Mouse (Mus musculus) C2C12 (cell line): ENCODE results near the gene Ttc39b. TPM values are rescaled to one million over a fixed set of nuclear protein-coding genes. Genes with fewer than 3 reads are reported as not detected.

ENCODE experiments used
- H3K27me3 ChIP-seq: one replicate; pipeline ENCODE4 v1.6.1; 2011; ENCODE audit not compliant: control insufficient read depth, insufficient read depth, insufficient read length
- H3K36me3 ChIP-seq: one replicate; pipeline ENCODE4 v1.6.1; 2011; ENCODE audit not compliant: control insufficient read depth, insufficient read depth
- H3K4me3 ChIP-seq: one replicate; pipeline ENCODE4 v1.5.1; 2011; ENCODE audit warnings: mild to moderate bottlenecking, control low read depth; ENCODE audit not compliant: poor library complexity, insufficient read depth, severe bottlenecking
- H3K79me2 ChIP-seq: one replicate; pipeline ENCODE4 v1.6.1; 2011; ENCODE audit not compliant: control insufficient read depth, insufficient read depth
- H3K79me3 ChIP-seq: one replicate; pipeline ENCODE4 v1.6.1; 2011; ENCODE audit warnings: low read depth, control low read depth
- H3ac ChIP-seq: one replicate; pipeline ENCODE3; 2011; ENCODE audit warnings: low read depth; ENCODE audit not compliant: control insufficient read depth, insufficient read length
- CEBPB ChIP-seq: IDR thresholded peaks from one replicate; pipeline ENCODE4 v1.6.1; 2011; ENCODE audit warnings: low read depth, mild to moderate bottlenecking, control low read depth, moderate library complexity
- CTCF ChIP-seq: IDR thresholded peaks from one replicate; pipeline ENCODE4 v1.5.1; 2011; ENCODE audit not compliant: control insufficient read depth, insufficient read depth, insufficient read length
- FOSL1 ChIP-seq: IDR thresholded peaks from one replicate; pipeline ENCODE4 v1.8.0; 2011; ENCODE audit warnings: mild to moderate bottlenecking, low read length; ENCODE audit not compliant: poor library complexity, insufficient read depth, severe bottlenecking
- MAX ChIP-seq: IDR thresholded peaks from one replicate; pipeline ENCODE4 v1.6.1; 2011; ENCODE audit warnings: mild to moderate bottlenecking, control low read depth
- MYOD1 ChIP-seq: IDR thresholded peaks from one replicate; pipeline ENCODE4 v1.6.1; 2011; ENCODE audit warnings: low read depth; ENCODE audit not compliant: control insufficient read depth, insufficient read length
- MYOG ChIP-seq: IDR thresholded peaks from one replicate; pipeline ENCODE4 v1.6.1; 2011; ENCODE audit not compliant: control insufficient read depth, insufficient read length; ENCODE audit errors: extremely low read depth
- USF1 ChIP-seq: IDR thresholded peaks from one replicate; pipeline ENCODE4 v1.6.1; 2011; ENCODE audit warnings: low read depth, mild to moderate bottlenecking, control low read depth, moderate library complexity
- polyA plus RNA-seq: library from polyadenylated mRNA; unstranded; fragments of >200 nt; fragmentation: generic; extraction: Trizol; gene quantifications from one replicate; pipeline ENCODE4 v1.2.1, GENCODE M21; 2012; ENCODE audit warnings: missing spikeins

Ttc39b gene
- polyA plus RNA-seq, 1 experiment = 23.6 TPM

GRCm38 (mm10) chr4:83314922-83315881, 8.9 kb downstream of the Ttc39b start:
- Histone ChIP-seq H3K36me3 (peaks cover 15% of the 10 kb centered on the region), H3K79me3 (peaks cover 86% of the 10 kb centered on the region), H3K4me3 (peak overlapping the region; percentile 22), H3K79me2 (peaks cover 99% of the 10 kb centered on the region), H3ac (peak overlapping the region; percentile 66), H3K27me3 (no peaks in the 10 kb centered on the region)
- peak; percentile 92 for TF ChIP-seq MYOD1
- TF ChIP-seq MYOG = no peak
- TF ChIP-seq USF1 = peak; percentile 3
- no peak for TF ChIP-seq FOSL1

DNA sequence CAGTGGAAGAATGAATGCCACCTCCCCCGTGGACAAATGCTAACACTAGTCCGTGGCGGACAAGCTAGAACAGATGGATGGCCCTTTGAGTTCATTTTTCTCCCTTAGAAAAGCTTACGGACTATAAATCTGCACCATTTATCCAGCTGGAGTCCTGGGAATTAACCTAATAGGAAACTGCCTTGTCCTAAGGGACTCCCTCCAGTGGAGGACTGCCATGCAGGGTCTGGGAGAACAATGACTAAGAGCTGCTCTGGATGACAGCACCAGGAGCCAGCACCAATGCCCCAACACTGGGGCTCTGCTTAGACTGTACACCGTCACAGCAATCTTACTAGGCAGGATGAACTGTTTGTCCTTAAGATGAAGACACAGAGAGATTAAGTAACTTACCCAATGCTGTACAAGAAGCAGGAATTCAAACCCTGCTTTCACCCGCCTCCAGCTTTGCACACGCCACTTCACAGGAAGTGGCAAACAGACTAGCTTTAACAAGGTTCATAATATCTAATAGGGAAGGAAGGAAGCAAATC, 9.7 kb downstream of the Ttc39b start:
- Histone ChIP-seq H3K27me3 (no peaks in the 10 kb centered on the region), H3K4me3 (no peak overlapping the region), H3K79me2 (peaks cover 98% of the 10 kb centered on the region), H3ac (no peak overlapping the region), H3K36me3 (peaks cover 15% of the 10 kb centered on the region), H3K79me3 (peaks cover 85% of the 10 kb centered on the region)
- no peak for TF ChIP-seq MAX
- TF ChIP-seq MYOG = no peak

DNA sequence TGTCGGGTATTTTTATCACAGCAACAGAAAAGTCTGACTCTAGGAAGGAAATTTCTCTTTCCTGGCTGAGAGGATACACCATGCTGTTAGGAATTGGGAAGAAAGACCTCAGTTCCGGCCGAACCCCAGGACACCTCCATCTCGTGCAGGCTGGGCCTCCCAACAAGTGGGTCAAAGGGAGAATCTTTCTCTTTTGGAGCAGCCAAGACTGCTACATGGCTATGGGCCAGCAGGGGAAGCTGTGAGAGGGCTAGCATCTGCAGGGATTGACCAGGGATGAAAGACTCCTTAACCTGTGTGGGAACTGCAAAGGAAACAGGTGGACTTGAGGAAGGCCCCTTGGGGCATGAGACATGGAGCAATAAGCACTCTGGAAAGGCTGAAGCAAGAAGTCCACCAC, 11.7 kb downstream of the Ttc39b start:
- TF ChIP-seq CTCF (no peak), MAX (no peak), CEBPB (no peak), MYOD1 (no peak), MYOG (no peak), FOSL1 (no peak), USF1 (no peak)
- H3K79me2 ChIP-seq = peaks cover 93% of the 10 kb centered on the region
- H3K27me3 ChIP-seq = no peaks in the 10 kb centered on the region
- H3K4me3 ChIP-seq = no peak overlapping the region
- H3K36me3 ChIP-seq = peaks cover 21% of the 10 kb centered on the region
- no peak overlapping the region for H3ac ChIP-seq
- peaks cover 78% of the 10 kb centered on the region for H3K79me3 ChIP-seq

- Histone ChIP-seq H3K79me2 (peaks cover 93% of the 10 kb centered on the region), H3K79me3 (peaks cover 78% of the 10 kb centered on the region), H3K27me3 (no peaks in the 10 kb centered on the region), H3K36me3 (peaks cover 21% of the 10 kb centered on the region), H3K4me3 (no peak overlapping the region), H3ac (no peak overlapping the region)
- TF ChIP-seq CTCF (no peak), MAX (no peak), MYOG (no peak), FOSL1 (no peak), CEBPB (no peak), USF1 (no peak), MYOD1 (no peak)
Measured at GRCm38 (mm10) chr4:83311481-83311880, 12.6 kb downstream of the Ttc39b start.

- Histone ChIP-seq H3ac (no peak overlapping the region), H3K79me3 (peaks cover 79% of the 10 kb centered on the region), H3K27me3 (no peaks in the 10 kb centered on the region), H3K36me3 (peaks cover 21% of the 10 kb centered on the region), H3K79me2 (peaks cover 93% of the 10 kb centered on the region), H3K4me3 (no peak overlapping the region)
- TF ChIP-seq CEBPB (no peak), FOSL1 (no peak), MYOG (no peak), CTCF (no peak), USF1 (no peak), MAX (no peak), MYOD1 (no peak)
Measured at GRCm38 (mm10) chr4:83310990-83311389, 13.1 kb downstream of the Ttc39b start.

DNA sequence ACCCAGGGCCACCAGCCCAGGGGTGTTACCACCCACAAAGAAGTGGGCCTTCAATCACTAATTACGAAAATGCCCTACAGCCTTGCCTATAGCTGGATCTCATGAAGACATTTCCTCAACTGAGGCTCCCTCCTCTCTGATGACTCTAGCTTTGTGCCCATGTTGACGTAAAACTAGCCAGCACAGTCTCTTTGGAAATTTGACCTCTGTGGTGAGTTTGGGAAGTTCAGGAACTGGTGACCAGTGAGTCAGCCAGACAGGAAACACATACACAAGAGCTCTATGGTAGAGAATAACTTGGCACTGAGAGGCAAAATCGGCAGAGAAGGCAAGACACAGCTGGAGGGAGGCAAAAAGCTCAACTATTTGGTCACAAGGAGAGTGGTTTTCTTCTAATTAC, 15.1 kb downstream of the Ttc39b start:
- H3K79me2 ChIP-seq = peaks cover 93% of the 10 kb centered on the region
- H3K4me3 ChIP-seq = no peak overlapping the region
- H3K27me3 ChIP-seq = no peaks in the 10 kb centered on the region
- H3K36me3 ChIP-seq = peaks cover 21% of the 10 kb centered on the region
- TF ChIP-seq CEBPB (peak; percentile 9), MYOD1 (no peak), FOSL1 (peak; percentile 33), MYOG (no peak)
- no peak overlapping the region for H3ac ChIP-seq
- peaks cover 76% of the 10 kb centered on the region for H3K79me3 ChIP-seq
